Mouse (Mus musculus) gastrocnemius, postnatal 4 days (tissue): ENCODE data around the gene Arhgap24. TPM values are rescaled to one million over a fixed set of nuclear protein-coding genes. Genes with fewer than 3 reads are reported as not detected.
"Not testable (repeated sequence)": the region's sequence is repeated elsewhere in the genome, so short reads cannot be mapped to it uniquely, and the experiment has no call there.

Experiments used
- DNase-seq, 2 experiments: peaks; one replicate each; pipeline ENCODE4 v3.0.0; 2021 to 2022; ENCODE audit warnings: low spot score in 2 of 2, mixed read lengths in 2 of 2
- total RNA-seq, 2 experiments: library from RNA; stranded (reverse); gene quantifications; 2 replicates each; pipeline ENCODE4 v1.2.3; 2021

Gene Arhgap24
- total RNA-seq, 2 experiments from 2014 or later, result 32.4 to 37.0 TPM

DNA sequence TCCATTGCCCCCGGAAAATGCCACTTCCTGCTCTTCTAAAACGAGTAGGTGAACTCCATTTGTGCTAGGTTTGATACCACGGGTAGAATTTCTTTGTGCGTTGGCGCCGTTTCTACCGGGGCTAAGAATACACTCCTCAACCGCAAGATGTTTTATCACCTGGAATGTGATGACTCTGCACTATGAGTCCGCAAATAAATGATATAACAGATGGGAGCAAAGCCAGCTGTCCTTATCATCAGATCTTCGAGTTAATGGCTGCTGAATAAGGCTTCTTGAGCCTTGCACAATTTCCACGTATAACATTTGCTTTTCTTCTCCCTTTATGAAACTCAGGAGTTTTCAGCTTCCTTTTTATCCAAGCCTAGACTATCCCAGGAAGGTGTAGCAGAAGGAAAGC lies 378.6 kb downstream of the Arhgap24 start:
- DNase-seq, result no peak

DNA sequence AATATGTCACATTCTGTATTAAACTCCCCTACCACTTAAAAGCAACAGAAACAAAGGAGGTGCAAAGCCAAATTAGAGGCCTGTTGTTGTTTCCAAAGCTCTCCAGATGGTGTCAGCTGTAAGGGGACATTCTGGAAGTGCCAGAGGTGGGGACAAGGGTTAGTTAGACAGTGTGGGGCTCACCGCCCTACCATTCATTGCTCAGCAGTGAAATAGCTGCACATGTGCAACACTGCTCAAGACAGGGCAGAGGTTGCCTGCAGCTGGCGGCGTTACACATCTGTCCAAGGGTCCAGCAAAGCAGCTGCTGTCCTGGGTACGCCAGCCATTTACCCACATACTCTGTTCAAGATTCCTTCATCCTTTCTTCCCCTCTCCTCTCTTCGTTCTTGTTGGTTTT lies 387.0 kb downstream of the Arhgap24 start:
- DNase-seq, result no peak

DNA sequence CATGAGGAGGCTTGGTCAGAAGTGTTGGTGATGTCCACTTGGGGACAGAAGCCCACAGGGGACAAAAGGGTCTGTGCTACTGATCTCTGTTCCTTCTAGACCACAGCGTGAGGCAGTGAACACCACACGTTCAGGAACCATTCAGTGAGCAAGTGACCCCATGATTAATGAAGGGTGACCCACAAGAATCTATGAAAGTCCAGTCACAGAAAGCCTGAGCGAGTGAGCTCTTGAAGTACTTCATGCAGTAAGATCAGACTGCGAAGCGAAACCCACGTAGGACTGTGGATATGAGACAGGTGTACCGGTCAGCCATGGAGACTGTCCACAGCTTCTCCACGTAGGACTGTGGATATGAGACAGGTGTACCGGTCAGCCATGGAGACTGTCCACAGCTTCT lies 391.8 kb downstream of the Arhgap24 start:
- not testable (repeated sequence) for DNase-seq

DNA sequence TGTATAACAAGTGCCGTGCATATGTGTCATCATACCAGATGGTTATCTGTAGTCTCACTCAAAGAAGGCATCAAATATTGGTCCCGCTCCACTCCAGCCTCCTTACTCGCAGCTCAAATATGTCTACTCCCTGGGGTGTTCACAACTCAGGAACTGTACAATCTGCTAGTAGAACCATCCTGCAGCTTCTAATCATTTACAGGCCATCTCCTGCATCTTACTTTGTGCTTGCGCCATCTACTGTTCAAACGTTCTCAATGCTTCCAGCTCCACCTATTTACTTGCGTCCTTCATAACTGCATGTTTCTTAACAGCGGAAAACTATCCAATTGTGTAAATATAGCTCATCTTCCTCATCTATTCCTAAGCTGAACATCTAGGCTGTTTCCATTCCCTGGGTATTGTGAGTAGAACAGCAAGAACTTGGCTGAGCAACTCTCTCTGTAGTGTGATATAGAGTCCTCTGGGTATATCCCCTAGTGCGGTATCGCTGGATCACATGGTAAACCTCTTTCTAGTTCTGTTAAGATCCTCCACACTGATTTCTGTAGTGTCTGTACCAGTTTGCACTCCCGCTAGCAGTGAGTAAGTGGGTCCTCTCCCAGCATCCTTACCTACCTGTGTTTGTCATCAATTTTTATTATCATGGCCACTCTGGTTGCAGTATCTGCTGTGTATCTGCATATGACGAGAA lies 393.6 kb downstream of the Arhgap24 start:
- peak in 1 of 2 experiments; percentile 41 for DNase-seq

DNA sequence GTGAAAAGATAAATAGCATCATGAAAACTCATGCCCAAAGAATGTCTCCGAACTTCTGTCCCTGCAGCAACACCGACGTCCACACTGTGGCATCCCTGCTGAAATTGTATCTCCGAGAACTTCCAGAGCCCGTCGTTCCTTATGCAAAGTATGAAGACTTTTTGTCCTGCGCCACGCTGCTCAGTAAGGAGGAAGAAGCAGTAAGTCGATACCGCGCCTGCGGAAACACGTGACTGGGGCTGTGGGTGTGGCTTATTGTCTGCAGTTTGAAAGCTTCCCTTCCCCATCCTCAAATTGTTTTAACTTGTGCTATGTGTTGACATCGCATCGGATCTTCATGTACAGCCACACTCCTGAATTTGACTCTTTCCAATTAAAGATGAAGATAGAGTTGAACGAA lies 394.4 kb downstream of the Arhgap24 start:
- DNase-seq, result no peak

DNA sequence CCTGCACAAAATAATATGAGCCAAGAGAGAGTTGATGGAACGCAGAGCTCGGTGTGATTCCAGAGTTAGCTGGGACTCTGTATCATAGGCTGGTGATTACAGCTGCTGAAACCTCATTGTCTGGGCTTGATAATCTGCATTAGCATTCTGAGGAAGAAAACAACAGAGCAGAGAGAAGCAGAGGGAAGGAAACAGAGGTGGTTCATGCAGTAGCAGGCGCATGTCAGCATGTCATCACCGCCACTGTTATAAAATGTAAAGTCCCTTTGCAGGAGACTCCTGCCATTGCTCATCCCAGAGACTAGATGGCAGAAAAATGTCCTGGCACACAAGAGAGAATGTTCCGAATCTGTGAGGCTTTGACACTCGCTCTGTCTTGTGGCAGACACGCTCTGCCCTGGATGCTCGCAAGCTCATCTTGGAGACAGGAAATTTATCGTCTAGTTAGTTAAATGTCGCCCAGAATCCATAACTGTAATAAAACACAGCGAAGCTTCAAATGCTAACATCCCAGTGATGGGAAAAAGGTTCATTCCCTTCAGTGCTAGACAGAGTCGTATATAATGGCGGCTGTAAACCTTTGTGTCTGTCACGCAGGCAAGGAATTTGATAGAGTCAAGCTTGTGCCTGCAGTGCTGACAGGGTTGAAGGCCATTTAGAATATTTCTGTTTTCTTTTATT lies 407.4 kb downstream of the Arhgap24 start:
- no peak for DNase-seq

DNA sequence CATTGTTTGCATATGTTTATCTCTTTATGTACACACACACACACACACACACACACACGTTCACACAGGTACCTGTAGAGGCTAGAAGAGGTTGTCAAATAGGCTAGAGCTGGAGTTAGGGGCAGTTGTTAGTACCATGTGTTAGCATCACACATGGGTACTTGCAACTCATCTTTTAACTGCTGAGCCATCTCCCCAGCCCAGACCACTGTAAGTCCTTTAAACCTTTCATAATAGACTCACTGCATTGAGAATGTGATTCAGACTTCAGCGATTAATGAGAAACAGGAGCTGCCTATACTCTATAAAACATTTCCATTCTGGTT lies 407.9 kb downstream of the Arhgap24 start:
- DNase-seq, result no peak

DNA sequence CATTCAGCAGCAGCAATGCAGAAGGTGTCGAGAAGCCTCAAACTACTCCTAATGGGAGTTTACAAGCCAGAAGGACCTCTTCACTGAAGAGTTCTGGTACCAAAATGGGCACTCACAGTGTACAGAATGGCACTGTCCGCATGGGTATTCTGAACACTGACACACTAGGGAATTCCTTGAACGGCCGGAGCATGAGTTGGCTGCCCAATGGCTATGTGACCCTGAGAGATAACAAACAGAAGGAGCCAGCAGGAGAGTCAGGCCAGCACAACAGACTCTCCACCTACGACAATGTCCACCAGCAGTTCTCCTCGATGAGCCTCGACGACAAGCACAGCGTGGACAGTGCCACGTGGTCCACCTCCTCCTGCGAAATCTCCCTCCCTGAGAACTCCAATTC lies 411.0 kb downstream of the Arhgap24 start:
- DNase-seq, result no peak

DNA sequence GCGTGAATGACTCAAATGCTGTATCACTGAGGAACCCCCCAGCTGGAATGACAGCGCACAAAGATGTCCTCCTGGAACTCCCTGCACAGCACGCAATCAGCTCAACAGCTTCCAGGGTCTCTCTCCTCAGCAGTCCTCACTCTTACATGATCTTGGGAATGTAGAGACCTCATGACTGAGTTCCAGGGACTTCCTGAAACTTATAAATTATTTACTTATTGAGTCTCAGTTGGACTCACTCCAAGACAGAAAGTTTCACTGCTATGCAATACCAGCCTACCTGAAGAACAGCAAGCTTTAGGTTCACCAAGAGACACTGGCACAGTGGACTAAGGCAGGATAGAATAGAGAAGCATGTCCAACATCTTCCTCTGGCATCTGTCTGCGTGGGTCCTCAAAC lies 417.1 kb downstream of the Arhgap24 start:
- no peak for DNase-seq

DNA sequence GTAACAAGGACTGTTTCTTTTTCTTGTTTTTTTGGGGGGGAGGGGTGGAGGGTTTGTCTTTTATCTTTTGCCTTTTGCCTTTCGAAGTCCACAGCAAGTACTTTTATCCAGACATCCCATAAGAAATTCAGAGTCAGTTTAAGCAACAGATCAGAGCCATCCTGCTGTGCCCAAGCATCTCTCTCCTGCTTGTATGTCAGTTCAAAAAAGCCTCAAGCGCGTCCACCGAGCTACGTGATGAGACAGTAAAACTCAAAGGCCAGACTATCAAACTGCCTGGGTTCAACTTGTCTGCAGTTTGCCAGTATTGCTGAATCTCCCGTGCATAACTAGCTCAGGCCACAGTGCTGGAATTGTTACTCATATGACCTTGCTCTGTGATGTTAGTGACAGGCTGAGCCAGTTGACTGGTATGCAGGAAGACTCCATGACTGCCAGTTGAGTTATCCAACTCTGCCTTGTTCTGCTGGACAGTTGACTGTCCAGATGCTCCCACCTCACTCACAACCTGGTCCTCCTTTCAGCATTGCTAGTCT lies 418.6 kb downstream of the Arhgap24 start:
- no peak for DNase-seq

DNA sequence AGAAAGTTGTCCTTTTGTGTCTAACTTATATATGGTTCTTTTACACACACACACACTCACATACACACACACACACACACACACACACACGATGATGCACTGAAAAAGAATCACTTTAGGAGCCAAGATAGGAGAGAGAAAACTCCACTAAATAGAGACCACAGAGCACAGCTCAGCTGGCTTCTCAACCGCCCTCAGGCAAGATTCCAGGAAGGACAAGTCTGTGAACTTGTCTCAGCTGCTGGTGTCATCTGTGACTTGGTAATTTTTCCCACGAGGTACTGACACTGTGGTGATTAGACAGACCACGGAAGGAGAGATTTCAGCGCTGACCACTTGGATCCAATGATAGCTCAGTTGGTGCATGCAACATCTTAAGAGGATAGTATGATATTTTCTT lies 420.0 kb downstream of the Arhgap24 start:
- no peak for DNase-seq

DNA sequence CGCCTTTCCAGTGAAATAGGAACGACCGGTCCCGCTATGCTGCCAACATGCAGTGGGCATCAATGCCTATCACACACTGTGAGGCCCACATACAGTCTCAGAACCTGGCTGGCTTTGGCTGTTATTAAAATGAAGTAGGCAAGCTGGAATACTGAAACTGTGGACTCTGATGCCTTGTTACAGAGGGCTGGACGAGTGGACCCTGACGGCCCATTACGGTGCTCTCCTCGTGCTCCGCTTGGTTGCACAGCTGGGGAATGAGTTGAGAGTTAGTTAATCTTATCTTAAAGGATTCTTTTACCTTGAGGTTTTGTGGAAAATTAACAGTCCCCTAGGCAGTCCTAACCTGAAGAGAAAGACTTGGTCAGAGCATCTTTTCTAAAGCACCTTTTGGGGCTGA lies 422.3 kb downstream of the Arhgap24 start:
- no peak for DNase-seq

DNA sequence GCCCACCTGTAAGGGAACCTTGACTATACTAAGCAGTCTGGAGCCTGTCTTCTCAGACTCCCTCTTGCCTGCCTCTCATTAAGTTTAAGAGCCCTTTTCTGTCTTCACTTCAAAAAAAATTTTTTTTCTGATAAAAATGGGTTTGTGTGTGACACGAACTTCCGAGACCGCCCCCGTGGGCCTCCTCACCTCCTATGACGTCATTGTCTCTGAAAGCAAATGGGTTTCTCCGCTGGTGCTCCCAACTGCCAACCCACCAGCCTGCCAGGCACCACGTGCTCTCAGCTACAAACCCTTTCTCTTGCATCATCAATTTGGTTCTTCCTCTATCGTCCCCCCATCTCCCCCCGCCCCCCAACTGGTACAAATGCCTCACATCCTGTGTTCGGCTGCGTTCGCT lies 422.9 kb downstream of the Arhgap24 start:
- no peak for DNase-seq

DNA sequence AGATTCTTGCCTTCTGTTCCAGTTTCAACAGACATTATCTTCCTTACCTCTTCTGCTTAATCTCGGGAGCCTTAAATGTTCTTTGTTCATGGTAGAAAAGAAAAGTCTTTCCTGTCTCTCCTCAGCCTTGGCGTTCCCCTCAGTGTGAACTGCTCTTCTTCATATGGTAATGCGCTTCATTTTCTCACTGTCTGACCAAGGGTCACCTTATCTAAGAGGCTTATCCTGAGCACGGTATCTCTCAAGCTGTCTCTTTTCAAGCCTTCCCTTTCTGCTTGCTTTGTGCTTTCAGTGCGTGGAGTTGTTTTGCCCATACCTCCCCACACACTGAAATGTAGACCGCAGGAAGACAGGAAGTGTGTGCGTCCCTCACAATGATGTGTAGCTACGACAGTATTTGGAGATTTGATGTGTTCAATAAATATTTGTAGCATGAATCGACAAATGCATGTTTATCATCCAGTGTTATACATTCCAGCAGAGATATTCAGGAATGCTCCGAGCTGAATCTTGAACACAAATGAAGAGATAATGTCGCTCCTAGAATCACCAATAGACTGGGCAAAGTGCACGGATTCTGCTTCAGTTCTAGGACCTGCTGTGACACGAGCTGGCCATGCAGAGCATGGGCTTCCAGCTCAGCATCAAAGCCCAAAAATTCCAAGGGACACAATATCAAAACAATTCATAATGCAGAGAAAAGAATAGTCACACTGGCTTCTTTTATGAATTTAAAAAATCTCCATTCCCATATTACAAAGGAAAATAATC lies 424.4 kb downstream of the Arhgap24 start:
- DNase-seq, result no peak

DNA sequence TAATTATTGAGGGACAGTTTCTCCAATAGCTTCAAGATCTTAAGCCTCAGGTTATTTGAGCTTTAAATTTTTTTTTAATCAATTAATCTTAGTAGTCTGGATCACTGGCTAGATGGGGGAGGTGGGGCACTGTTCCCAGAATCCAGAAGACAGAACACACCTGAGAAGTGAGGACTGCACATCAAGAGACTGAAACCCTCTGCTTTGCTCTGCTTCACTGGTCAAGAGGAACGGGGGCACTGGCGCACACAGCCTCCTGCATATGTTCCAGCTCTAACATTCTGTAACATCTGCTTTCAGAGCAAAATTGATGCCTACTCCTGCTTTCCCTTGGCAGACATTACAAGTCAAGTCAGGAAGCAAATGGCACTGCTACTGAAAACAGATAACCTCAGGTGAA lies 439.0 kb downstream of the Arhgap24 start:
- no peak for DNase-seq

DNA sequence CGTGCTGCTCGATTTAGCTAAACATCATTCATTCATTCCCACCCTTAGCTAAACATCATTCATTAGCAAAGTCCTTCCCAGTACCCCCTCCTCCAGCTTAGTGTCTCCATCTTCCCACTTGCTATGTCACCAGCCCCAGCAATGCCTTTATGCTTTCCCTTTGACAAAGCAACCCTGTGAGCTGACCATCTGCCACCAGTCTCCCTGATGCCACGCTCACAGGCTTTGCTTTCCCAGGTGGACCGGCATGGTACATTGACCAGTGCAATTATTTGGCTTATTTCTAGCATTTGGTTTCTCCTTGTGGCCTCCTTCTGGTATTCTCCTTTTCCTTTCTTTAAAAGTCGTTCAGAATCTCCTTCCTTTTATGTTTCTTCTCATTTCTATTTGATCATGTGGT lies 445.6 kb downstream of the Arhgap24 start:
- DNase-seq, result no peak

DNA sequence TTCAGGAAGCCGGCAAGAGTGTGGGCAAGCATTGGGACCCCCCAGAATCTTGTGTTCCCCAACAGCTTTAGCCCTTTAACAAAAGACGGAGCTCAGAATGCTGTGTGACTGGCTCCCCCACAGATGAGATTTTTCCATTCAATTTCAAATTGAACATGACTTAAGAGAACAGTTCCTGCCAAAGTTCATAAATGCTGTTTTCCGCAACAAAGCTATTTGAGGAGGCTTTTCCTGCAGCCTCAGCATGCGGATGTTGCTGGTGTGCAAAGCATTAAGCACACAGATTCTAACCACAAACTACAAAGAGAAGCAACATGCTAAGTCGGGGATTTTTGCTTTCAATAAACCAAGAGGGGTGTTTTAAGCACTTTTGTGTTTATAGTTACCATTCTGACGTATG lies 449.0 kb downstream of the Arhgap24 start:
- no peak for DNase-seq

DNA sequence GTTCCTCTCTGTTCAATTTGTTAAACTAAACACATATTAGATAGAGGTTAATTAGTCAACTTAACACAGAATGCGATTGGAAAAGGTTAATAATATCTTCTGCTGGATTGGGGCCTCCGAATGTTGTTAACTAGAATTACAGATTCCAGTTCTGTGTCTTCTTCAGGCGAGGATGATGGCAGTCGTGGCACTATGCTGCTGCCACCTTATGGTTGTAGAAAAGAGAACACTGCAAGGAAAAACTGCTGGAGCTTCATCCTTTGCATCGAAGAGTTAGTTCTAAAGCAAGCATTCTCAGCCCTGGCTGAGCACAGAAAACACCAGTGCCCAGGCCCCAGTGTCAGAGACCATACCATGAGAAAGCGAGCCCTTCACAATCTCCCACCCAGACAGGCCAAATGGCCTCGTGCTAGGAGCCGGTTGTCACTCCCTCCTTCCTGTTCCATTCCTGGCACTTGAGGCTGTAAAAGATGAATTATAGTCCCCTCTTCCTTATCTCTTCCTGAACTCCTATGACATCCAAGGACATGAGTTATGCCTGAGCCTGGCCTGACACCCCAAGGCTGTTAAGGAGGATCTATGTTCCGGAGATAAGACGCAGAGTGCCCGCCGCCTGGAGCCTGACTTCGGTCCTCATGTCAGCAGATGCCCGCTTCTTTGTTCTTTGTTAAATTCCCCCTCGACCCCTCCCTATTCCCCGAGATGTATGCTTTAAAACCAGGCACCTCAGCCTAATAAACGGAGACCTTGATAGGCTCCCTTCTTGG lies 462.9 kb downstream of the Arhgap24 start:
- DNase-seq, result not testable (repeated sequence)

DNA sequence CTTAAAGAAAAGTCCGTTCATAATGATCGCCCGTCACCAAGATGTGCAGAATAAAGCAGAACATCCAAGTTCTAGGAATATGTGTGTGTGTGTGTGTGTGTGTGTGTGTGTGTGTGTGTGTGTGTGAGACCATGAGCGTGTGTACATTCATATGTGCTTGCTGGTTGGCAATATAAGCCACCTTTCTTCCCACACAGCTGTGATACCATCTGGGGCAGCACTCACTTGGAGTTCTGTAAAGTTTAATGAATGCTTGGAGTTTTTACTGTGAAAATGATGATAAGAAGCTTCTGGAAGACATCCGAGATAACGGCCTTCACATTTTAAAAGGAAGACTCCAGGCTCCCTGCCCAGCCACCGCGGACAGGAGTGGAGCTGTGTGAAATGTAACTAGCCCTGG lies 465.4 kb downstream of the Arhgap24 start:
- DNase-seq, result no peak

DNA sequence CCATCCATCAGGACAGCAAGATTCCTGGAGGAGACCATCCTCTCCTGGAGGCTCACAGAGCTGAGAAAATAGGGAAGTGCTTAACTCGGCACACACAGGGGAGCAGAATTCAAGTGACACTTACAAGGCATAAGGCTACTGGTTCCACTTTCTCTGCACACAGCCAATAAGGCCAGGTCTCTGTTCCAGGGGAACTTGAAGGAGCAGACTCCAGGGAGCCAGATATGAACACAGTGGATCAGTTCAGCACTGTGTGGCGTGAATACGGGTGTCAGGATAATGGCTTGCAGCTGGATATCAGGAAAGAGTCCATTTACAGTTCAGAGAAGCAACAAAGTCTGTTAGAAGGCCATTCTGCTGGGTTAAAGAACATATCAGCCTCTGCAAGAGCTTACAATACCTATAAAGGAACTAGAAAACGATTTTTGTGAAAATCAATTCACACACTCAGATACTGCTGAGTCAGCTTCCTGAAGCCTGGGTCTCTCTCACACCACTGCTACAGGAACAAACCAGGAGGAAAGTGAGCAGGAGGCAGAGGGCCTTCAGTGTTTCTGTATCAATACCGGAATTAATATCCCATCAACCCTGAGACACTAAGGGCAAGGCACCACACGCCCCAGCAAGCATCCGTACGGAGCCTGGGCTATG lies 466.0 kb downstream of the Arhgap24 start:
- no peak for DNase-seq
